Mouse (Mus musculus) lung, postnatal 0 days (tissue): Measurements from ENCODE around the gene Gpatch3. TPM values are rescaled to one million over a fixed set of nuclear protein-coding genes. Genes with fewer than 3 reads are reported as not detected.

Source experiments
- ATAC-seq: fragments of 200-750 bp; cut with Nextera tagmentation; 2 replicates; pipeline ENCODE4 v1.8.0; 2017; ENCODE audit warnings: moderate library complexity
- DNase-seq: peaks from one replicate; pipeline ENCODE4 v3.0.0-alpha.2; 2016; ENCODE audit warnings: low spot score
- H3K27ac ChIP-seq: fragments of 300-500 bp; sonication (generic); 2 replicates; pipeline ENCODE4 v1.5.1; 2014; ENCODE audit warnings: antibody characterized with exemption, mild to moderate bottlenecking, low read length, mixed read lengths
- H3K27me3 ChIP-seq: fragments of 300-500 bp; sonication (generic); replicated peaks from 2 replicates; pipeline ENCODE4 v1.6.1; 2014; ENCODE audit warnings: low read length, mixed read lengths; ENCODE audit not compliant: insufficient read depth
- H3K36me3 ChIP-seq: fragments of 300-500 bp; sonication (generic); 2 replicates; pipeline ENCODE4 v1.6.1; 2014; ENCODE audit warnings: low read length, mixed read lengths; ENCODE audit not compliant: insufficient read depth
- H3K4me1 ChIP-seq: fragments of 300-500 bp; sonication (generic); 2 replicates; pipeline ENCODE4 v1.6.1; 2014; ENCODE audit warnings: antibody characterized with exemption, low read depth, low read length, mixed read lengths; ENCODE audit not compliant: insufficient read depth
- H3K4me2 ChIP-seq: fragments of 300-500 bp; sonication (generic); replicated peaks from 2 replicates; pipeline ENCODE4 v1.6.1; 2014; ENCODE audit warnings: low read depth, mild to moderate bottlenecking, low read length, moderate library complexity, mixed read lengths
- H3K4me3 ChIP-seq: fragments of 300-500 bp; sonication (generic); 2 replicates; pipeline ENCODE4 v1.5.1; 2014; ENCODE audit warnings: low read depth, low read length
- H3K9ac ChIP-seq: fragments of 300-500 bp; sonication (generic); replicated peaks from 2 replicates; pipeline ENCODE4 v1.6.1; 2014; ENCODE audit warnings: low read depth, mild to moderate bottlenecking
- H3K9me3 ChIP-seq: fragments of 300-500 bp; sonication (generic); 2 replicates; pipeline ENCODE4 v1.6.1; 2016; ENCODE audit warnings: low read length, mixed read lengths
- CTCF ChIP-seq: IDR thresholded peaks from 2 replicates; pipeline ENCODE4 v1.5.1; 2016; ENCODE audit warnings: antibody characterized with exemption, mild to moderate bottlenecking
- EP300 ChIP-seq: IDR thresholded peaks from 2 replicates; pipeline ENCODE4 v1.6.1; 2016; ENCODE audit warnings: antibody characterized with exemption, mild to moderate bottlenecking, control low read depth
- WGBS: fragments of 180-500 bp; shearing (Covaris S2); extraction: QIAGEN DNeasy Blood & Tissue Kit; methylation state at CpG from one replicate; pipeline ENCODE4 v1.1.7; 2014; 5-methylcytosine and 5-hydroxymethylcytosine counted together
- polyA plus RNA-seq: library from polyadenylated mRNA; unstranded; fragments of >200 nt; fragmentation: Nextera tagmentation; extraction: Ambion mirVana; gene quantifications from 2 replicates; pipeline ENCODE4 v1.2.1, GENCODE M21; 2015

Gene Gpatch3
- polyA plus RNA-seq, 1 experiment from 2014 or later = 7.1 TPM

DNA sequence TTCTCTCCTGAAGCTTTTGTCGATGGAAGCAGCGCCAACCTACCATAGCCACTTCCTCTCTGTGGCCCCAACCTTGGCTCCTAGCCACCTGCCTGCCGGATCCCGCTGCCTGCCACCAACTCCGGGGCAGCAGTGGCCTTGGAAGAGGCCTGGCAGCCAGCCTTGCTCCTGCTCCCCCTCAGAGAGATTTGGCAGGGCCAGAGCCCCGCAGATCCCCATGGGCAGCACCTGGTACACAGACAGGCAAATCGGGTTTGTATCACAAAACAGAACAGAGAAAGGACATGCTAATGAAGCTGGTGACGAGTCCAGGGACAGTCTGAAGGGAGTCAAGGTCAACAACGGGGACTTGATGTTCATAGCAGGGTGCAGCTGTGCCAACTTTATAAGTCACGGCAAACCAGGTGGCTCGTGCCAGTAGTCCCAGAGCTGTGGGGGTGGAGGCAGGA is 11.4 kb upstream of the Gpatch3 start:
- ATAC-seq (no peak), DNase-seq (no peak)
- H3K4me3 ChIP-seq = no peak overlapping the region
- no peak overlapping the region for H3K27ac ChIP-seq
- no peaks in the 10 kb centered on the region for H3K36me3 ChIP-seq
- 54% methylated on average over 11 of the region's 11 CpGs for WGBS
- no peak for TF ChIP-seq CTCF
- TF ChIP-seq EP300 = no peak
- no peaks in the 10 kb centered on the region for H3K4me1 ChIP-seq
- no peaks in the 10 kb centered on the region for H3K27me3 ChIP-seq
- H3K9ac ChIP-seq = no peak overlapping the region
- H3K9me3 ChIP-seq = no peaks in the 10 kb centered on the region
- H3K4me2 ChIP-seq = no peak overlapping the region

DNA sequence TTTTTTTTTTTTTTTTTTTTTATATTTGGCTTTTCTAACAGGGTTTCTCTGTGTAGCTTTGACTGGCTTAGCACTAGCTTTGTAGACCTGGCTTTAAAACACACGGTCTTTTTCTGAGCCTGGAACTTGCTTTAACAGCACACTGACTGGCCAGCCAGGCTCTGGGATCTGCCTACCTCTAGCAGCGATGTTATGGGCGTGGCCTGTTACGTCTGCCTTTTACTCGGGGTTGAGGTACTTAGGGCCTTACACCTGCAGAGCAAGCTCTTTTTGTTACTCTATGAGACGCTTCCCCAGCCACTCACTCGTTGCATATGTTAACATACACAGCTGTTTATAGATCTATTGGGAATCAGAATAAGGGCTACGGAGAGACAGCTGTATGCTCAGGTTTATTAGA is 7.3 kb upstream of the Gpatch3 start:
- WGBS = 21% methylated on average over 8 of the region's 8 CpGs
- H3K4me2 ChIP-seq = no peak overlapping the region
- ATAC-seq (no peak), DNase-seq (no peak)
- no peak overlapping the region for H3K9ac ChIP-seq
- H3K4me1 ChIP-seq = no peaks in the 10 kb centered on the region
- H3K27me3 ChIP-seq = no peaks in the 10 kb centered on the region
- H3K36me3 ChIP-seq = no peaks in the 10 kb centered on the region
- H3K9me3 ChIP-seq = no peaks in the 10 kb centered on the region
- TF ChIP-seq EP300 (no peak), CTCF (no peak)
- no peak overlapping the region for H3K27ac ChIP-seq
- H3K4me3 ChIP-seq = no peak overlapping the region

DNA sequence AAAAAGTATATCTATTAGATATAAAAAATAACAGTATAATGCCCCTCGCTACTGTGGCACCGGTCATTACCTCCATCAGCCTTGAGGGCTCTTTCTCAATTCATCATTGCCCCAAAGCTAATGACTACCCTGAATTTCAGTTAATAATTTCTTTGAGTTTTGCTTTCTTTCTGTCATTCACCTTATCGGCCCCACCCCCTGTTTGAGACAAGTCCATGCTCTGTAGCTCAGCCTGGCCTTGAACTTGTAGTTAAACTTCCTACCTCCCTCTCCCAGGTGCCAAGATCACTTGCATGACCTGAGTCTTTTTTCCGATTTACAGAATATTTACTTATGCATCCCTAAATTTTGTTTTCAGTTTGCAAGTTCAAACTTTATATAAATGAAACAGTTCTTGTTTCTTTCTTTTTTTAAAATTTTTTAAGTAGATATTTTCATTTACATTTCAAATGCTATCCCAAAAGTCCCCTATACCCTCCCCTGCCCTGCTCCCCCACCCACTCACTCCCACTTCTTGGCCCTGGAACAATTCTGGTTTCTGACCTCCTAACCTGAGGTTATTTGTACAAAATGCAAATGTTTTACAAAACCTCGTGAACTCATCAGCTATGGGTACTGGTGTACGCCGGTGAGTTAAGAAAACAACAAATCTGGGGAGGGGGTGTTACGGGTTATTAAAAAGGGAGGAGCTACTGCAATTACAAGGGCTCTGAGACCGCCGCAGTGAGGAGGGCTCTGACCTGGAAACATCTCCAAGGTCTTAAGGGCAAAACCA is 5.1 kb upstream of the Gpatch3 start:
- Histone ChIP-seq H3K36me3 (no peaks in the 10 kb centered on the region), H3K9ac (no peak overlapping the region), H3K27ac (no peak overlapping the region), H3K9me3 (no peaks in the 10 kb centered on the region), H3K4me2 (no peak overlapping the region), H3K4me1 (no peaks in the 10 kb centered on the region; the same call in 1 of the 2 replicates), H3K4me3 (no peak overlapping the region), H3K27me3 (no peaks in the 10 kb centered on the region)
- TF ChIP-seq CTCF = no peak
- no peak for TF ChIP-seq EP300
- no peak for DNase-seq
- WGBS = 82% methylated on average over 10 of the region's 10 CpGs
- ATAC-seq = no peak

DNA sequence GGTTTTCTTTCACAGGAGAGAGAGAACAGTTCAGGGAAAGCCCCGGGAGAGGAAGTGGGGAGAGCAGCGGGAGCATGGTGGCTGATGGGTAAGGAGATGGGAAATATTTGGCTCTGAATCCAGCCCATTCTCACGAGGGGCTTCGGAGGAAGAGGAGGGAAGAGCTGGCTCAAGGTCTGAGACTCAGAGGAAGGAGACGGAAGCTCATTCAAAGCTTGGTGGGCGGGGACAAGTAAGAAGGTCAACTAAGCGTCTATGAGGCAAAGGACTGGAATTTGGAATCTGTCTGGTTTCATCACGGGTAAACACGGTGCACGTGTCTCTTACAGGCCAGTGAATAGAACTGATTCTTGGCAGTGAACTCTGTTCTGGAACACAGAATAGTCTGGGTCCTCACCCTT is 4.5 kb upstream of the Gpatch3 start:
- Histone ChIP-seq H3K27me3 (no peaks in the 10 kb centered on the region), H3K27ac (no peak overlapping the region), H3K4me2 (no peak overlapping the region), H3K4me1 (peaks cover 3% of the 10 kb centered on the region; the same call in 1 of the 2 replicates), H3K9ac (no peak overlapping the region), H3K36me3 (no peaks in the 10 kb centered on the region), H3K9me3 (no peaks in the 10 kb centered on the region), H3K4me3 (no peak overlapping the region)
- peak; percentile 61 for DNase-seq
- ATAC-seq = no peak
- WGBS = 39% methylated on average over 10 of the region's 10 CpGs
- TF ChIP-seq EP300 (no peak), CTCF (no peak)

DNA sequence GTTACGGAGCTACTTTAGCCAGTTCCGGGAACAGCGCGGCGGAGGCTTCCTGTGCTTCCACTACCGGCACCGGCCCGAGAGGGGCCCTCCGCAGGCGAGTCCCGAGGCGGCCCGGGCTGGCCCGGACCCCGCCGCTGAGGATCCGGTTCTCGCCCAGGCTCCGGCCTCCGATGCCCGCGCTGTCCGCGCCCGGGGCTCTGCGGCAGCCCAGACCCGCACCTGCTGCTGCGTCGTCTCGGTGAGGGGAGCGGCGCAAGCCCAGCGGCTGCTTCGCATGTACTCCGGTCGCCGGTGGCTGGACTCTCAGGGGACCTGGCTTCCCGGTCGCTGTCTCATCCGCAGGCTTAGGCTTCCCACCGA is 278 bp downstream of the Gpatch3 start:
- Histone ChIP-seq H3K4me3 (peak overlapping the region; percentile 89), H3K36me3 (0 out of 2 replicates have a peak, but pooled peaks cover 4% of the 10 kb centered on the region), H3K27me3 (no peaks in the 10 kb centered on the region), H3K9ac (peak overlapping the region; percentile 88), H3K27ac (peak overlapping the region; percentile 62), H3K9me3 (no peaks in the 10 kb centered on the region), H3K4me1 (peaks cover 7% of the 10 kb centered on the region; the same call in 1 of the 2 replicates), H3K4me2 (peak overlapping the region; percentile 94)
- 1% methylated on average over 41 of the region's 41 CpGs for WGBS
- DNase-seq (no peak), ATAC-seq (peak; percentile 65)
- TF ChIP-seq EP300 = no peak
- TF ChIP-seq CTCF = no peak

DNA sequence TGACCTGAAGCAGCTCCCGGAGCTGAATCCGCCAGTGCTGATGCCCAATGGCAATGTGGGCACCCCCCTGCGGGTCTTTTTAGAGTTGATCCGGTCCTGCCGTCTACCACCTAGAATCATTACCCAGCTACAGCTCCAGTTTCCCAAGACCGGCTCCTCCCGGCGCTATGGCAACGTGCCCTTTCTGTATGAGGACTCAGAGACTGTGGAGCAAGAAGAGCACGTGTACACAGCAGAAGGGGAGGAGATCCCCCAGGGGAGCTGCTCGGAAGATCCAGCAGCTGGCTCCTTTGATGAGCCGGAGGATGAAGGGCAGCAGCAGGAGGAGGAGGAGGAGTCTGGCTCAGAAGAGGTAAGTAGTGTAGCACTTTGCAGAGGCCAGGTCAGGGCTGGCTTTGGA is 3.4 kb downstream of the Gpatch3 start:
- no peak for ATAC-seq

More for the DNA sequence above, 3.4 kb downstream of the Gpatch3 start:
- no peaks in the 10 kb centered on the region for H3K9me3 ChIP-seq
- no peak overlapping the region for H3K9ac ChIP-seq
- H3K36me3 ChIP-seq = peaks cover 9% of the 10 kb centered on the region; the same call in 1 of the 2 replicates
- DNase-seq = no peak
- WGBS = 74% methylated on average over 12 of the region's 12 CpGs
- H3K27ac ChIP-seq = no peak overlapping the region
- TF ChIP-seq CTCF = no peak
- TF ChIP-seq EP300 = no peak
- H3K27me3 ChIP-seq = no peaks in the 10 kb centered on the region
- peaks cover 7% of the 10 kb centered on the region; the same call in 1 of the 2 replicates for H3K4me1 ChIP-seq
- no peak overlapping the region for H3K4me2 ChIP-seq
- no peak overlapping the region for H3K4me3 ChIP-seq
